Mouse (Mus musculus) cerebellum, adult 2 months (tissue): ENCODE measurements around the gene Trim7. TPM values are rescaled to one million over a fixed set of nuclear protein-coding genes. Genes with fewer than 3 reads are reported as not detected.

ENCODE experiments used
- DNase-seq, 2 experiments: peaks; one replicate each; pipeline ENCODE4 v3.0.0; 2021
- H3K27ac ChIP-seq: fragments of 200-500 bp; 2 replicates; pipeline ENCODE4 v1.5.1; 2012; ENCODE audit warnings: low read length, control low read depth, inconsistent platforms; ENCODE audit not compliant: insufficient read depth
- H3K27me3 ChIP-seq: fragments of 200-500 bp; 2 replicates; pipeline ENCODE4 v1.6.1; 2012; ENCODE audit warnings: inconsistent platforms, mild to moderate bottlenecking, low read length, moderate library complexity; ENCODE audit not compliant: control insufficient read depth, insufficient read depth
- H3K4me1 ChIP-seq: fragments of 200-500 bp; 2 replicates; pipeline ENCODE4 v1.6.1; 2011; ENCODE audit warnings: low read length; ENCODE audit not compliant: control insufficient read depth, insufficient read depth
- H3K4me3 ChIP-seq: fragments of 200-500 bp; replicated peaks from 2 replicates; pipeline ENCODE3; 2011; ENCODE audit warnings: mild to moderate bottlenecking, low read depth, low read length, control low read depth; ENCODE audit not compliant: insufficient read depth
- CTCF ChIP-seq: fragments of 200-500 bp; IDR thresholded peaks from 2 replicates; pipeline ENCODE4 v1.5.1; 2011; ENCODE audit warnings: low read depth, mild to moderate bottlenecking, control low read depth, low read length, moderate library complexity, borderline replicate concordance; ENCODE audit not compliant: insufficient read depth
- POLR2A ChIP-seq: fragments of 200-500 bp; IDR thresholded peaks from 2 replicates; pipeline ENCODE4 v1.6.1; 2011; ENCODE audit warnings: low read length, control low read depth, borderline replicate concordance; ENCODE audit not compliant: insufficient read depth
- WGBS: fragments of 180-500 bp; shearing (Covaris S2); methylation state at CpG from one replicate; pipeline ENCODE4 v1.1.7; 2018; 5-methylcytosine and 5-hydroxymethylcytosine counted together
- polyA plus RNA-seq: library from polyadenylated mRNA; depleted of rRNA; stranded (reverse); fragments of >200 nt; gene quantifications from 2 replicates; pipeline ENCODE4 v1.2.3, GENCODE M21; 2012

The Trim7 gene
- polyA plus RNA-seq, 1 experiment, result 4.7 TPM

DNA sequence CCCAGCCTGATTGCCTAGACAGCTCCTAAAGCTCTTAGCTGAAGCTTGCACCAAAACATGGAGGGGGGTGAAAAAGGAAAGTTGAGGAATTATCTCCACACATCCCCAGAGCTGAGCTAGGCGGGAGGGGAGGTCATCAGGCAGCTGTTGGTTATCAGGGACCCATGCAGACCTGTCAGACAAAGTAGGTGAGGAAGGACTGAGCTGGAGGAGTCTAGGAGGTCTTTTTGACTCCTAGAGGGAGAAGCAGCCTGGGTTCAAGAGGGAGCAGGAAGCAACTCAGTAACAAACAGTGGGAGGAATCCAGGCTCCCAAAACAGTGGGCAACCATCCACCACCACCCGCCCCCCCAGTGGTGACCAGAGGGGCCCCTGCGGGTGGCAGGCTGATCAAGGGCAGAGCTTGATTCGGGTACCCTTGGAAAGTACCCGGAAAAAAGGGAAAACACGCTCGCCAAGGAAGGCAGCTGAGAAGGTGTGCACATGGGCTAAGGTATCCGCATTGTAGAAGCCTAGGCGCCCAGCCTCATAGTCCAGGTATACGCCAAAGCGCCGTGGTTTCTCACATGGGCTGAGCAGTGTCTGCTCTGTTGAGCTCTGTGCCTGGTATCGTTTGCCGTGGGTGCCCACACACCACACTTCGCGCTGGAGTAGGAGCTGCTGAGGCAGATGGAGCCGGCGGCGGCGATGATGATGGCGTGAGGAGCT lies 18.9 kb upstream of the Trim7 start:
- DNase-seq, result no peak
- no peaks in the 10 kb centered on the region for H3K27me3 ChIP-seq
- 56% methylated on average over 21 of the region's 21 CpGs for WGBS
- H3K4me1 ChIP-seq, result peaks cover 3% of the 10 kb centered on the region; the same call in 1 of the 2 replicates
- H3K27ac ChIP-seq, result no peak overlapping the region
- no peak overlapping the region for H3K4me3 ChIP-seq
- TF ChIP-seq CTCF (no peak), POLR2A (no peak)

DNA sequence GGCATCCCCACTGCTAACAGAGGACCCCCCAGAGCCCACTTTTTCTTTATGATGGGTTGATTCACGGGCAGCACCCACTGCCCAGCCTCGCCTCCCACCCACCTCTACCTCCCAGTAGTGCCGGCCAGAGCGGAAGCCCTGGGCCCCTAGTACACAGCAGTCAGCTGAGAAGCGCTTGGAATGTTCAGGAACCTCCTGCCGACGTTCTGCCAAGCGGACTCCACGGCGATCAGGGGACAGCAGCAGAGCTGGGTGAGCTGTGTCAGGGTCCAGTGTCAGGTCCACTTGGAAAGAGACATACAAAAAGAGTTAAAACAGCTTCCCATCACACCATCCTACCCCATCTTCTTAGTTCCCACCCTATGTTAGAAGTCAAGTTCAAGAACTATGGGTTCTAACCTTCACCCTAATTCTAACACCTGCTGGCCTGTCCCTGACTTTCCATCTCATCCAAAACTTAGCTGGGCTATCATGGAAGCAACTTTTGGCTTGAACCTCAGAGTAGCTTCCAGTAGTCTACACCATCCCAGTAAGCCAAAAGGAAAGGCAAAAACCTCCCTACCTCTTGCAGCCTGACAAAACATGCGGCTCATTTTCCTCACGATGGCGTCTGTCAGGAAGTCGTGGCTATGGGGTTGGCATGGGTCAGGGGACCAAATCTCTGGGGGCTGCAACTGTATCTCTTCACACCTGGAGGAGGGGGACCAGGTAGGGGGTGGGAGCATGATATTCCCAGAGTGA lies 18.2 kb upstream of the Trim7 start:
- no peak for DNase-seq
- TF ChIP-seq CTCF, result no peak
- TF ChIP-seq POLR2A, result no peak
- no peak overlapping the region for H3K4me3 ChIP-seq
- 45% methylated on average over 14 of the region's 14 CpGs for WGBS
- no peaks in the 10 kb centered on the region for H3K27me3 ChIP-seq
- H3K27ac ChIP-seq, result no peak overlapping the region
- no peaks in the 10 kb centered on the region for H3K4me1 ChIP-seq

DNA sequence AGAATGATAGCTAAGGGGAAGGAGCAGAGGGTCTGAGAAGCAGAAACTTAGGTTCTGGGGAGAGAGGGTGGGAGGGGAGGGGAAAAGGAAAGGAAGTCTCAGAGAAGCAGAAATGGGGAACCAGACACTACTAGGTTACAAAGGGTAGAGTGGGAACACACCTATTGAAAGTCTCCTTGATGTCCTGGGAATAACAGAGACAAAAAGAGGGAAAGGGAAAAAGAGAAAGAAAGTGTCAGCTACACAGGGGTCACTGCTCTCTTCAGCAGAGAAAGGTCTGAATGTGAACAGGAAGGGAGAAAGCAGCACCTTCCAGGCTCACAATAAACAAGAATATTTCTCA lies 17.7 kb upstream of the Trim7 start:
- H3K4me3 ChIP-seq, result no peak overlapping the region
- no peaks in the 10 kb centered on the region for H3K4me1 ChIP-seq
- no peak for TF ChIP-seq POLR2A
- DNase-seq, result no peak
- H3K27me3 ChIP-seq, result no peaks in the 10 kb centered on the region
- H3K27ac ChIP-seq, result no peak overlapping the region

GRCm38 (mm10) chr11:48808737-48809433 lies 17.1 kb upstream of the Trim7 start:
- Histone ChIP-seq H3K4me1 (no peaks in the 10 kb centered on the region), H3K27ac (no peak overlapping the region), H3K4me3 (no peak overlapping the region), H3K27me3 (no peaks in the 10 kb centered on the region)
- DNase-seq, result no peak
- no peak for TF ChIP-seq CTCF
- no peak for TF ChIP-seq POLR2A
- 40% methylated on average over 16 of the region's 16 CpGs for WGBS

DNA sequence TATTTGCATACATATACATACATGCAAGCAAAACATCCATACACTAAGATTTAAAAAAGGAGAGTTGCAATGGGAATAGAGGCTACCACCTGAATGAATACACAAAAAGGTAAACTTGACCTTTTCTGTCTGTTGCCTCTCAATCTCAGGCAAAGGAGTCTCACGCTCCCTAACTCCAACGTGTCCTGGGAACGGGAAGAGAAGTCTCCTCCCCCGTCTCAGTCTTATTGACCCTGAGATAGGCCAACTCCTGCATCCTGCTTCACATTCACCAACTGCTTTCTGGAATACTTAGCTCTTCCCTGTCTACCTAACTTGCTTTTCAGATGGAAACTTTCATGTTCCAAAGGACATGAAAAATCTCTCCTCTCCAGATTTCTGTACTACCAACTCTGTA lies 16.5 kb upstream of the Trim7 start:
- WGBS, result 69% methylated on average over 4 of the region's 4 CpGs
- no peaks in the 10 kb centered on the region for H3K4me1 ChIP-seq
- no peak for TF ChIP-seq POLR2A
- TF ChIP-seq CTCF, result no peak
- DNase-seq, result no peak
- no peak overlapping the region for H3K4me3 ChIP-seq
- no peaks in the 10 kb centered on the region for H3K27me3 ChIP-seq
- no peak overlapping the region for H3K27ac ChIP-seq

DNA sequence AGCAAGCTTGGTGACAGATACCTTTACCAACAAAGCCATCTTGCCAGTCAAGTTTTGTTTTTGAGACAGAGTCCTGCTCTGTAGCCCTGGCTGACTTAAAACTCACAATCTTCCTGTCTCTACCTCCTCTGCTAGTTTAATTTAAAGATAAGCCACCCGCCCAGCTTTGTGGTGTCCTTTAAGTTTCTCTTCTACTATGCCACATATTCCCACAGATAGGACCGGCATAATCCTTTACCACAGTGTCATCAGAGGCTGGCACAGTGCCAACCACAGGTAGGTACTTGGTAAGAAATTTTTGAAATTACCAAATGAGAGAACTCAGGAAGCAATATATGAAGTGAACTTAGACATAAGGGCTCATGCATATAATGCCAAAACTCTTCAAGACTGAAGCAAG lies 15.8 kb upstream of the Trim7 start:
- no peak for DNase-seq
- WGBS, result 65% methylated on average over 2 of the region's 2 CpGs
- no peaks in the 10 kb centered on the region for H3K4me1 ChIP-seq
- H3K27me3 ChIP-seq, result no peaks in the 10 kb centered on the region
- H3K27ac ChIP-seq, result no peak overlapping the region
- TF ChIP-seq POLR2A (no peak), CTCF (no peak)
- H3K4me3 ChIP-seq, result no peak overlapping the region

- Histone ChIP-seq H3K27me3 (no peaks in the 10 kb centered on the region), H3K27ac (no peak overlapping the region), H3K4me1 (peaks cover 5% of the 10 kb centered on the region), H3K4me3 (no peak overlapping the region)
- DNase-seq, result no peak
- TF ChIP-seq POLR2A (no peak), CTCF (no peak)
Observed at GRCm38 (mm10) chr11:48813782-48814181, 12.2 kb upstream of the Trim7 start.

- Histone ChIP-seq H3K4me3 (peak overlapping the region; percentile 97), H3K27me3 (no peaks in the 10 kb centered on the region), H3K4me1 (peaks cover 5% of the 10 kb centered on the region), H3K27ac (no peak overlapping the region)
- DNase-seq, result peak in 1 of 2 experiments; percentile 35
- 59% methylated on average over 16 of the region's 16 CpGs for WGBS
- TF ChIP-seq POLR2A, result no peak
- TF ChIP-seq CTCF, result no peak
Observed at GRCm38 (mm10) chr11:48815851-48816250, 10.1 kb upstream of the Trim7 start.
